Mouse (Mus musculus): Measurements from ENCODE around the gene Eif1.

- TF ChIP-seq CTCF (IDR thresholded peaks at IDR 0.05; ENCODE audit: extremely low read depth, insufficient read depth, insufficient read length, insufficient replicate concordance) = no peak
- TF ChIP-seq POLR2A (IDR thresholded peaks at IDR 0.05; ENCODE audit: low read depth, low read length) = no peak
Measured at GRCm38 (mm10) chr11:100313424-100313823, 6.3 kb upstream of the Eif1 start.
